Mouse (Mus musculus): Measurements from ENCODE around the gene Fbxo42.
A peak's percentile ranks its signal among the peaks of the same experiment; 100 is the strongest.

Fbxo42 gene

GRCm38 (mm10) chr4:141178500-141178899 is 30.8 kb downstream of the Fbxo42 start:
- DNase-seq, result no peak

- no peak for DNase-seq
These were observed 33.1 kb downstream of the Fbxo42 start for GRCm38 (mm10) chr4:141180831-141181230.

GRCm38 (mm10) chr4:141181981-141182380 is 34.3 kb downstream of the Fbxo42 start:
- no peak for DNase-seq

- DNase-seq, result no peak
These were observed 36.2 kb downstream of the Fbxo42 start for GRCm38 (mm10) chr4:141183932-141184331.

- DNase-seq, result no peak
These were observed 36.7 kb downstream of the Fbxo42 start for GRCm38 (mm10) chr4:141184426-141184825.

GRCm38 (mm10) chr4:141186923-141187836 is 39.5 kb downstream of the Fbxo42 start:
- no peak for DNase-seq

GRCm38 (mm10) chr4:141191294-141191693 is 43.6 kb downstream of the Fbxo42 start:
- no peak for DNase-seq

- DNase-seq, result no peak
These were observed 46.8 kb downstream of the Fbxo42 start for GRCm38 (mm10) chr4:141194553-141194952.

GRCm38 (mm10) chr4:141196981-141197685 is 49.4 kb downstream of the Fbxo42 start:
- DNase-seq, result no peak

- DNase-seq, result no peak
These were observed 49.9 kb downstream of the Fbxo42 start for GRCm38 (mm10) chr4:141197686-141198035.

- DNase-seq, result no peak
These were observed 53.2 kb downstream of the Fbxo42 start for GRCm38 (mm10) chr4:141200906-141201305.

GRCm38 (mm10) chr4:141202192-141202591 is 54.5 kb downstream of the Fbxo42 start:
- no peak for DNase-seq

- no peak for DNase-seq
These were observed 56.9 kb downstream of the Fbxo42 start for GRCm38 (mm10) chr4:141204580-141205061.

GRCm38 (mm10) chr4:141207081-141207480 is 59.4 kb downstream of the Fbxo42 start:
- no peak for DNase-seq

GRCm38 (mm10) chr4:141210524-141211219 is 63.0 kb downstream of the Fbxo42 start:
- no peak for DNase-seq

GRCm38 (mm10) chr4:141211646-141212045 is 63.9 kb downstream of the Fbxo42 start:
- no peak for DNase-seq

GRCm38 (mm10) chr4:141212892-141213291 is 65.2 kb downstream of the Fbxo42 start:
- DNase-seq, result no peak

- no peak for DNase-seq
These were observed 65.6 kb downstream of the Fbxo42 start for GRCm38 (mm10) chr4:141213342-141213741.

GRCm38 (mm10) chr4:141213770-141214336 is 66.1 kb downstream of the Fbxo42 start, which contains the start of gene Rsg1:
Gene Rsg1 (plus strand): TSS chr4:141213956.
- DNase-seq, result peak; percentile 94

GRCm38 (mm10) chr4:141214337-141214851 is 66.7 kb downstream of the Fbxo42 start:
- DNase-seq, result peak; percentile 59

GRCm38 (mm10) chr4:141219583-141220213 is 72.0 kb downstream of the Fbxo42 start:
- DNase-seq, result no peak

GRCm38 (mm10) chr4:141221848-141222247 is 74.1 kb downstream of the Fbxo42 start:
- DNase-seq, result no peak
